Mouse (Mus musculus): Measurements from ENCODE around the gene Gm14862.

Gene Gm14862

GRCm38 (mm10) chrX:9244603-9245336 is 11.9 kb downstream of the Gm14862 start:
- no peaks in the 10 kb centered on the region for H3K9me3 ChIP-seq (ENCODE audit: low read length)
- H3K27me3 ChIP-seq (ENCODE audit: insufficient read depth, low read length), result no peaks in the 10 kb centered on the region
- no peak for TF ChIP-seq CTCF (conservative IDR thresholded peaks at IDR 0.05; ENCODE audit: low read length)
- TF ChIP-seq NANOG (IDR thresholded peaks at IDR 0.05; ENCODE audit: borderline replicate concordance, low read length), result no peak
- TF ChIP-seq POU5F1 (IDR thresholded peaks at IDR 0.05; ENCODE audit: borderline replicate concordance, low read length), result no peak
- H3K36me3 ChIP-seq (ENCODE audit: insufficient read depth, low read length), result no peaks in the 10 kb centered on the region
- no peak overlapping the region for H3K4me3 ChIP-seq (replicated peaks; ENCODE audit: low read length)
- no peaks in the 10 kb centered on the region for H3K4me1 ChIP-seq (replicated peaks; ENCODE audit: low read depth, low read length)

GRCm38 (mm10) chrX:9243381-9243864 is 13.3 kb downstream of the Gm14862 start:
- no peaks in the 10 kb centered on the region for H3K4me1 ChIP-seq (replicated peaks; ENCODE audit: low read depth, low read length)
- TF ChIP-seq CTCF (conservative IDR thresholded peaks at IDR 0.05; ENCODE audit: low read length) (no peak), POU5F1 (IDR thresholded peaks at IDR 0.05; ENCODE audit: borderline replicate concordance, low read length) (no peak)
- no peaks in the 10 kb centered on the region for H3K36me3 ChIP-seq (ENCODE audit: insufficient read depth, low read length)
- no peaks in the 10 kb centered on the region for H3K27me3 ChIP-seq (ENCODE audit: insufficient read depth, low read length)
- no peak overlapping the region for H3K4me3 ChIP-seq (replicated peaks; ENCODE audit: low read length)
- no peaks in the 10 kb centered on the region for H3K9me3 ChIP-seq (ENCODE audit: low read length)

GRCm38 (mm10) chrX:9240737-9241591 is 15.7 kb downstream of the Gm14862 start:
- Histone ChIP-seq H3K4me1 (replicated peaks; ENCODE audit: low read depth, low read length) (no peaks in the 10 kb centered on the region), H3K9me3 (ENCODE audit: low read length) (no peaks in the 10 kb centered on the region), H3K27me3 (ENCODE audit: insufficient read depth, low read length) (no peaks in the 10 kb centered on the region), H3K4me3 (replicated peaks; ENCODE audit: low read length) (no peak overlapping the region), H3K36me3 (ENCODE audit: insufficient read depth, low read length) (no peaks in the 10 kb centered on the region)
- TF ChIP-seq NANOG (IDR thresholded peaks at IDR 0.05; ENCODE audit: borderline replicate concordance, low read length), result no peak
- no peak for TF ChIP-seq POU5F1 (IDR thresholded peaks at IDR 0.05; ENCODE audit: borderline replicate concordance, low read length)
- TF ChIP-seq CTCF (conservative IDR thresholded peaks at IDR 0.05; ENCODE audit: low read length), result no peak

- no peak for TF ChIP-seq CTCF (conservative IDR thresholded peaks at IDR 0.05; ENCODE audit: low read length)
- no peak for TF ChIP-seq POU5F1 (IDR thresholded peaks at IDR 0.05; ENCODE audit: borderline replicate concordance, low read length)
- no peak for TF ChIP-seq NANOG (IDR thresholded peaks at IDR 0.05; ENCODE audit: borderline replicate concordance, low read length)
- Histone ChIP-seq H3K9me3 (ENCODE audit: low read length) (no peaks in the 10 kb centered on the region), H3K27me3 (ENCODE audit: insufficient read depth, low read length) (no peaks in the 10 kb centered on the region), H3K36me3 (ENCODE audit: insufficient read depth, low read length) (no peaks in the 10 kb centered on the region), H3K4me1 (replicated peaks; ENCODE audit: low read depth, low read length) (no peaks in the 10 kb centered on the region), H3K4me3 (replicated peaks; ENCODE audit: low read length) (no peak overlapping the region)
Observed at GRCm38 (mm10) chrX:9227105-9227504, 29.6 kb downstream of the Gm14862 start.

- Histone ChIP-seq H3K4me1 (replicated peaks; ENCODE audit: low read depth, low read length) (no peaks in the 10 kb centered on the region), H3K27me3 (ENCODE audit: insufficient read depth, low read length) (no peaks in the 10 kb centered on the region), H3K36me3 (ENCODE audit: insufficient read depth, low read length) (no peaks in the 10 kb centered on the region), H3K4me3 (replicated peaks; ENCODE audit: low read length) (no peak overlapping the region), H3K9me3 (ENCODE audit: low read length) (no peaks in the 10 kb centered on the region)
- TF ChIP-seq POU5F1 (IDR thresholded peaks at IDR 0.05; ENCODE audit: borderline replicate concordance, low read length) (no peak), NANOG (IDR thresholded peaks at IDR 0.05; ENCODE audit: borderline replicate concordance, low read length) (no peak), CTCF (conservative IDR thresholded peaks at IDR 0.05; ENCODE audit: low read length) (no peak)
Observed at GRCm38 (mm10) chrX:9222412-9223221, 34.1 kb downstream of the Gm14862 start.

- TF ChIP-seq POU5F1 (IDR thresholded peaks at IDR 0.05; ENCODE audit: borderline replicate concordance, low read length) (no peak), NANOG (IDR thresholded peaks at IDR 0.05; ENCODE audit: borderline replicate concordance, low read length) (no peak), CTCF (conservative IDR thresholded peaks at IDR 0.05; ENCODE audit: low read length) (no peak)
- Histone ChIP-seq H3K27me3 (ENCODE audit: insufficient read depth, low read length) (no peaks in the 10 kb centered on the region), H3K4me3 (replicated peaks; ENCODE audit: low read length) (no peak overlapping the region), H3K36me3 (ENCODE audit: insufficient read depth, low read length) (no peaks in the 10 kb centered on the region), H3K4me1 (replicated peaks; ENCODE audit: low read depth, low read length) (no peaks in the 10 kb centered on the region), H3K9me3 (ENCODE audit: low read length) (no peaks in the 10 kb centered on the region)
Observed at GRCm38 (mm10) chrX:9221736-9222135, 35.0 kb downstream of the Gm14862 start.

- no peaks in the 10 kb centered on the region for H3K27me3 ChIP-seq (ENCODE audit: insufficient read depth, low read length)
- no peak overlapping the region for H3K4me3 ChIP-seq (replicated peaks; ENCODE audit: low read length)
- no peak for TF ChIP-seq NANOG (IDR thresholded peaks at IDR 0.05; ENCODE audit: borderline replicate concordance, low read length)
- TF ChIP-seq POU5F1 (IDR thresholded peaks at IDR 0.05; ENCODE audit: borderline replicate concordance, low read length), result no peak
- TF ChIP-seq CTCF (conservative IDR thresholded peaks at IDR 0.05; ENCODE audit: low read length), result peak; percentile 35
- no peaks in the 10 kb centered on the region for H3K4me1 ChIP-seq (replicated peaks; ENCODE audit: low read depth, low read length)
- no peaks in the 10 kb centered on the region for H3K9me3 ChIP-seq (ENCODE audit: low read length)
- no peaks in the 10 kb centered on the region for H3K36me3 ChIP-seq (ENCODE audit: insufficient read depth, low read length)
Observed at GRCm38 (mm10) chrX:9221206-9221605, 35.5 kb downstream of the Gm14862 start.

GRCm38 (mm10) chrX:9219570-9219969 is 37.1 kb downstream of the Gm14862 start:
- no peaks in the 10 kb centered on the region for H3K36me3 ChIP-seq (ENCODE audit: insufficient read depth, low read length)
- no peaks in the 10 kb centered on the region for H3K9me3 ChIP-seq (ENCODE audit: low read length)
- no peak overlapping the region for H3K4me3 ChIP-seq (replicated peaks; ENCODE audit: low read length)
- H3K4me1 ChIP-seq (replicated peaks; ENCODE audit: low read depth, low read length), result no peaks in the 10 kb centered on the region
- no peaks in the 10 kb centered on the region for H3K27me3 ChIP-seq (ENCODE audit: insufficient read depth, low read length)
- TF ChIP-seq NANOG (IDR thresholded peaks at IDR 0.05; ENCODE audit: borderline replicate concordance, low read length), result no peak
- no peak for TF ChIP-seq CTCF (conservative IDR thresholded peaks at IDR 0.05; ENCODE audit: low read length)
- TF ChIP-seq POU5F1 (IDR thresholded peaks at IDR 0.05; ENCODE audit: borderline replicate concordance, low read length), result no peak

Data from E14TG2a.4 (cell line).